Mouse (Mus musculus) stomach, postnatal 0 days (tissue): ENCODE measurements around the gene Cd37.

ENCODE experiments used
- CTCF ChIP-seq: IDR thresholded peaks from 2 replicates; pipeline ENCODE4 v1.5.1; 2016; ENCODE audit warnings: antibody characterized with exemption, low read depth, mild to moderate bottlenecking, moderate library complexity
- EP300 ChIP-seq: optimal IDR thresholded peaks from 2 replicates; pipeline ENCODE3; 2016; ENCODE audit warnings: antibody characterized with exemption

DNA sequence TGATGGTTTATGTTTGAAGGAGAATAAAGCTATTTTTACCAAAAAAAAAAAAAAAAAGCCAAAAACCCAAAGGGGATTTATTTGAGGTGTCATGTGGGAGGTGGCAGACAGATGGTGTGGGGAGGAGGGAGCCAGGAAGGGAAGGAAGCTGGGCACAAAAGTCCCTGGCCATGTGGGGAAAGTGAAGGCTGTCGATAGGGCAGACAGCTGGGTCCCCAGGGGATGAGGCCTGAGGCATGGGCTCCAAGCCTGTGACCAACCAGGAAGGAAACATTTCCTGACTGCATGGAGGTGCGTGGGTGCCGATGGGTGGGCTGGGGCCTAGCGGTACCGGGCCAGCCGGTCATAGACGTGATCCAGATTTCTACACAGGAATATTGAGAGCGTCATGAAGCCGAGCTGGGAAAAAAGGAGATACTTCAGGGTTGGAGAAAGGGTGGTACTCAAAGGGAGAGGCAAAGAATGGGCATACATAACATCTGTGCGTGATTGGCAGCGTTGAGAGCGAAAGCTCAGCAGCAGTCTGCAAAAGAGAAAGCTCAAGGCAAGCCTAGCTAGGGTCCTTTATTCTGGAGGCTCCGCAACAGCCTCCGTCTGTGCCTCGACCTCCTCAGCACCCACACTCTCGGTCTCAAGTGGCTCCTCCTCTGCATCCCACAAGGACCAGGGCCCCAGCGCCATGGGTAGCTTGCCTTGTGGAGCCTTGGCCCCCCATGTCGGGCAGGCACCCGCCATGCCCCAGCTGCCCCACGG lies 5.2 kb downstream of the Cd37 start:
- TF ChIP-seq CTCF, result no peak
- TF ChIP-seq EP300, result no peak
